Mouse (Mus musculus) stomach, embryonic 16.5 days (tissue): Measurements from ENCODE around the gene Slc2a2. TPM values are rescaled to one million over a fixed set of nuclear protein-coding genes. Genes with fewer than 3 reads are reported as not detected.
"Not testable (repeated sequence)": the region's sequence is repeated elsewhere in the genome, so short reads cannot be mapped to it uniquely, and the experiment has no call there.

Source experiments
- ATAC-seq: fragments of 200-750 bp; cut with Nextera tagmentation; 2 replicates; pipeline ENCODE4 v1.8.0; 2017; ENCODE audit warnings: moderate number of reproducible peaks, moderate TSS enrichment; ENCODE audit not compliant: insufficient read depth, low FRiP score
- H3K27ac ChIP-seq: fragments of 300-500 bp; sonication (generic); 2 replicates; pipeline ENCODE4 v1.5.1; 2014; ENCODE audit warnings: low read length
- H3K27me3 ChIP-seq: fragments of 300-500 bp; sonication (generic); 2 replicates; pipeline ENCODE4 v1.6.1; 2014; ENCODE audit warnings: low read length, control low read depth, mixed read lengths; ENCODE audit not compliant: control insufficient read depth, insufficient read depth
- H3K36me3 ChIP-seq: fragments of 300-500 bp; sonication (generic); 2 replicates; pipeline ENCODE4 v1.6.1; 2014; ENCODE audit warnings: low read length; ENCODE audit not compliant: control insufficient read depth, insufficient read depth
- H3K4me1 ChIP-seq: fragments of 300-500 bp; sonication (generic); 2 replicates; pipeline ENCODE4 v1.6.1; 2014; ENCODE audit warnings: low read length, control low read depth, mixed read lengths; ENCODE audit not compliant: control insufficient read depth, insufficient read depth
- H3K4me2 ChIP-seq: fragments of 300-500 bp; sonication (generic); 2 replicates; pipeline ENCODE4 v1.6.1; 2014; ENCODE audit warnings: low read depth, low read length, mixed read lengths
- H3K4me3 ChIP-seq: fragments of 300-500 bp; sonication (generic); replicated peaks from 2 replicates; pipeline ENCODE4 v1.5.1; 2014; ENCODE audit warnings: mild to moderate bottlenecking, low read length
- H3K9ac ChIP-seq: fragments of 300-500 bp; sonication (generic); 2 replicates; pipeline ENCODE4 v1.6.1; 2014; ENCODE audit warnings: low read length
- H3K9me3 ChIP-seq: fragments of 300-500 bp; sonication (generic); replicated peaks from 2 replicates; pipeline ENCODE4 v1.6.1; 2016; ENCODE audit warnings: low read length, control low read depth; ENCODE audit not compliant: control insufficient read depth
- WGBS: fragments of 180-500 bp; shearing (Covaris S2); extraction: QIAGEN DNeasy Blood & Tissue Kit; methylation state at CpG from one replicate; pipeline ENCODE4 v1.1.7; 2014; 5-methylcytosine and 5-hydroxymethylcytosine counted together
- polyA plus RNA-seq: library from polyadenylated mRNA; unstranded; fragments of >200 nt; fragmentation: Nextera tagmentation; extraction: Ambion mirVana; gene quantifications from 2 replicates; pipeline ENCODE4 v1.2.1, GENCODE M21; 2015

Slc2a2 gene
- polyA plus RNA-seq, 1 experiment from 2014 or later, result 5.6 TPM

GRCm38 (mm10) chr3:28745835-28746483, 48.3 kb downstream of the Slc2a2 start:
- ATAC-seq, result peak; percentile 79
- no peak overlapping the region for H3K4me2 ChIP-seq
- H3K27ac ChIP-seq, result no peak overlapping the region
- no peaks in the 10 kb centered on the region for H3K4me1 ChIP-seq
- H3K9me3 ChIP-seq, result no peaks in the 10 kb centered on the region
- no peaks in the 10 kb centered on the region for H3K27me3 ChIP-seq
- H3K36me3 ChIP-seq, result no peaks in the 10 kb centered on the region
- no peak overlapping the region for H3K4me3 ChIP-seq
- WGBS, result 30% methylated on average over 7 of the region's 7 CpGs
- H3K9ac ChIP-seq, result no peak overlapping the region

- no peak for ATAC-seq
- Histone ChIP-seq H3K9ac (no peak overlapping the region), H3K4me3 (no peak overlapping the region), H3K27ac (no peak overlapping the region), H3K4me1 (no peaks in the 10 kb centered on the region), H3K4me2 (no peak overlapping the region), H3K27me3 (no peaks in the 10 kb centered on the region), H3K9me3 (no peaks in the 10 kb centered on the region), H3K36me3 (no peaks in the 10 kb centered on the region)
- 89% methylated on average over 3 of the region's 3 CpGs for WGBS
Measured at GRCm38 (mm10) chr3:28748151-28748550, 50.4 kb downstream of the Slc2a2 start.

GRCm38 (mm10) chr3:28748956-28749355, 51.3 kb downstream of the Slc2a2 start:
- Histone ChIP-seq H3K4me1 (no peaks in the 10 kb centered on the region), H3K9me3 (no peaks in the 10 kb centered on the region), H3K4me3 (no peak overlapping the region), H3K27ac (no peak overlapping the region), H3K27me3 (no peaks in the 10 kb centered on the region), H3K36me3 (no peaks in the 10 kb centered on the region), H3K9ac (no peak overlapping the region), H3K4me2 (no peak overlapping the region)
- no peak for ATAC-seq

GRCm38 (mm10) chr3:28755477-28755876, 57.8 kb downstream of the Slc2a2 start:
- Histone ChIP-seq H3K27ac (no peak overlapping the region), H3K36me3 (no peaks in the 10 kb centered on the region), H3K4me1 (no peaks in the 10 kb centered on the region), H3K9ac (no peak overlapping the region), H3K9me3 (no peaks in the 10 kb centered on the region), H3K4me3 (no peak overlapping the region), H3K4me2 (no peak overlapping the region), H3K27me3 (no peaks in the 10 kb centered on the region)
- ATAC-seq, result no peak
- WGBS, result 79% methylated on average over 7 of the region's 7 CpGs

GRCm38 (mm10) chr3:28761225-28761789, 63.6 kb downstream of the Slc2a2 start:
- Histone ChIP-seq H3K27me3 (no peaks in the 10 kb centered on the region), H3K4me2 (no peak overlapping the region), H3K9ac (no peak overlapping the region), H3K4me3 (no peak overlapping the region), H3K4me1 (no peaks in the 10 kb centered on the region), H3K27ac (no peak overlapping the region), H3K9me3 (no peaks in the 10 kb centered on the region), H3K36me3 (no peaks in the 10 kb centered on the region)
- WGBS, result 66% methylated on average over 8 of the region's 8 CpGs
- no peak for ATAC-seq

GRCm38 (mm10) chr3:28766935-28767334, 69.2 kb downstream of the Slc2a2 start:
- H3K4me3 ChIP-seq, result no peak overlapping the region
- H3K27ac ChIP-seq, result no peak overlapping the region
- H3K4me2 ChIP-seq, result no peak overlapping the region
- ATAC-seq, result no peak
- H3K4me1 ChIP-seq, result no peaks in the 10 kb centered on the region
- H3K27me3 ChIP-seq, result no peaks in the 10 kb centered on the region
- no peaks in the 10 kb centered on the region for H3K36me3 ChIP-seq
- 89% methylated on average over 4 of the region's 4 CpGs for WGBS
- H3K9ac ChIP-seq, result no peak overlapping the region
- no peaks in the 10 kb centered on the region for H3K9me3 ChIP-seq

GRCm38 (mm10) chr3:28768222-28768621, 70.5 kb downstream of the Slc2a2 start:
- 79% methylated on average over 3 of the region's 3 CpGs for WGBS
- no peaks in the 10 kb centered on the region for H3K36me3 ChIP-seq
- ATAC-seq, result no peak
- no peaks in the 10 kb centered on the region for H3K27me3 ChIP-seq
- H3K27ac ChIP-seq, result no peak overlapping the region
- H3K9me3 ChIP-seq, result no peaks in the 10 kb centered on the region
- no peak overlapping the region for H3K9ac ChIP-seq
- H3K4me3 ChIP-seq, result no peak overlapping the region
- H3K4me1 ChIP-seq, result no peaks in the 10 kb centered on the region
- H3K4me2 ChIP-seq, result no peak overlapping the region

- not testable (repeated sequence) for H3K9me3 ChIP-seq, H3K4me3 ChIP-seq, H3K9ac ChIP-seq, H3K27me3 ChIP-seq, H3K27ac ChIP-seq, H3K36me3 ChIP-seq, ATAC-seq, H3K4me2 ChIP-seq, H3K4me1 ChIP-seq
- 55% methylated on average over 4 of the region's 4 CpGs for WGBS
Measured at GRCm38 (mm10) chr3:28772919-28773318, 75.2 kb downstream of the Slc2a2 start.

GRCm38 (mm10) chr3:28775361-28775760, 77.7 kb downstream of the Slc2a2 start:
- Histone ChIP-seq H3K9ac (no peak overlapping the region), H3K9me3 (no peaks in the 10 kb centered on the region), H3K4me2 (no peak overlapping the region), H3K27ac (no peak overlapping the region), H3K36me3 (no peaks in the 10 kb centered on the region), H3K4me1 (no peaks in the 10 kb centered on the region), H3K27me3 (no peaks in the 10 kb centered on the region), H3K4me3 (no peak overlapping the region)
- 83% methylated on average over 7 of the region's 7 CpGs for WGBS
- no peak for ATAC-seq
